Mouse (Mus musculus) ES-E14 (cell line): Measurements from ENCODE around the gene Ptgds. TPM values are rescaled to one million over a fixed set of nuclear protein-coding genes. Genes with fewer than 3 reads are reported as not detected.
A peak's percentile ranks its signal among the peaks of the same experiment; 100 is the strongest.

Source experiments
- DNase-seq: peaks from one replicate; pipeline ENCODE4 v3.0.0-alpha.2; 2013; ENCODE audit warnings: low read depth, low spot score
- H3K27ac ChIP-seq: 2 replicates; pipeline ENCODE4 v1.5.1; 2012; ENCODE audit warnings: low read depth, mild to moderate bottlenecking, low read length, moderate library complexity, mixed read lengths; ENCODE audit not compliant: poor library complexity, insufficient read depth, severe bottlenecking
- H3K36me3 ChIP-seq: 2 replicates; pipeline ENCODE4 v1.6.1; 2012; ENCODE audit warnings: mild to moderate bottlenecking, low read length, moderate library complexity, mixed read lengths; ENCODE audit not compliant: control insufficient read depth, poor library complexity, insufficient read depth, severe bottlenecking
- H3K4me1 ChIP-seq, 2 experiments: fragments of 150-350 bp in 1 of 2; sonication (generic) in 1 of 2; 2 replicates each; pipeline ENCODE4 v1.6.1; 2012; ENCODE audit warnings: low read length in 2 of 2, mild to moderate bottlenecking in 1 of 2, mixed read lengths in 1 of 2; ENCODE audit not compliant: control insufficient read depth in 2 of 2, insufficient read depth in 2 of 2, poor library complexity in 1 of 2
- H3K4me3 ChIP-seq, 2 experiments: fragments of 150-350 bp in 1 of 2; sonication (generic) in 1 of 2; 2 replicates each; pipeline ENCODE4 v1.5.1; 2012; ENCODE audit warnings: low read length in 2 of 2, low read depth in 1 of 2, mild to moderate bottlenecking in 1 of 2, mixed read lengths in 1 of 2; ENCODE audit not compliant: insufficient read depth in 1 of 2, poor library complexity in 1 of 2, severe bottlenecking in 1 of 2
- H3K9ac ChIP-seq: 2 replicates; pipeline ENCODE4 v1.6.1; 2012; ENCODE audit warnings: low read depth, mild to moderate bottlenecking, low read length, mixed read lengths; ENCODE audit not compliant: poor library complexity, insufficient read depth, severe bottlenecking
- H3K9me3 ChIP-seq: fragments of 150-350 bp; sonication (generic); 2 replicates; pipeline ENCODE4 v1.6.1; 2012; ENCODE audit warnings: low read depth, mild to moderate bottlenecking, low read length; ENCODE audit not compliant: control insufficient read depth, insufficient read depth
- CHD2 ChIP-seq: IDR thresholded peaks from 2 replicates; pipeline ENCODE4 v1.6.1; 2014; ENCODE audit warnings: mild to moderate bottlenecking, low read depth, low read length, inconsistent platforms
- HCFC1 ChIP-seq: IDR thresholded peaks from 2 replicates; pipeline ENCODE4 v1.6.1; 2012; ENCODE audit warnings: low read length, inconsistent platforms, borderline replicate concordance; ENCODE audit not compliant: insufficient read depth
- MAFK ChIP-seq: IDR thresholded peaks from 2 replicates; pipeline ENCODE4 v1.6.1; 2014; ENCODE audit warnings: mild to moderate bottlenecking, low read depth, low read length, inconsistent platforms; ENCODE audit not compliant: insufficient read depth
- ZC3H11A ChIP-seq: IDR thresholded peaks from 2 replicates; pipeline ENCODE4 v1.6.1; 2012; ENCODE audit warnings: low read depth, mild to moderate bottlenecking, inconsistent platforms, low read length, borderline replicate concordance
- ZNF384 ChIP-seq: IDR thresholded peaks from 2 replicates; pipeline ENCODE4 v1.6.1; 2012; ENCODE audit warnings: low read depth, low read length, inconsistent platforms
- in situ Hi-C, 2 experiments: fragments of 600-800 bp; cut with MboI; formaldehyde crosslinking; loops; one replicate each; pipeline ENCODE4 v1.15.1; 2025; ENCODE audit warnings: low sequenced_read_pairs in 2 of 2, inconsistent platforms in 1 of 2; ENCODE audit not compliant: unreplicated experiment in 2 of 2
- total RNA-seq: library from RNA; depleted of rRNA; stranded (reverse); fragments of 300-350 nt; gene quantifications from 2 replicates; pipeline ENCODE4 v1.2.3, GENCODE M21; 2012

Gene Ptgds
- total RNA-seq, 1 experiment = 0.98 TPM

GRCm38 (mm10) chr2:25504538-25504937, 34.7 kb upstream of the Ptgds start:
- no peaks in the 10 kb centered on the region for H3K9me3 ChIP-seq
- peaks cover 11% of the 10 kb centered on the region; the same call in 1 of the 2 replicates for H3K36me3 ChIP-seq
- TF ChIP-seq CHD2 = no peak
- no peak for TF ChIP-seq HCFC1
- no peak for TF ChIP-seq ZC3H11A
- TF ChIP-seq MAFK = no peak
- no peak for TF ChIP-seq ZNF384
- no peak overlapping the region for H3K9ac ChIP-seq
- H3K4me1 ChIP-seq = peaks cover 0 to 9% of the 10 kb centered on the region in 2 experiments; a peak in 1 of 4 replicates
- in situ Hi-C loops = no loop called here
- DNase-seq = no peak
- H3K4me3 ChIP-seq = no peak overlapping the region
- no peak overlapping the region for H3K27ac ChIP-seq

GRCm38 (mm10) chr2:25502726-25503125, 32.9 kb upstream of the Ptgds start:
- DNase-seq = no peak
- peaks cover 0 to 12% of the 10 kb centered on the region in 2 experiments; a peak in 1 of 4 replicates for H3K4me1 ChIP-seq
- no peak overlapping the region for H3K9ac ChIP-seq
- no peak overlapping the region for H3K4me3 ChIP-seq
- no peaks in the 10 kb centered on the region for H3K9me3 ChIP-seq
- no peak overlapping the region for H3K27ac ChIP-seq
- in situ Hi-C loops = no loop called here
- no peak for TF ChIP-seq HCFC1
- TF ChIP-seq ZC3H11A = no peak
- no peak for TF ChIP-seq ZNF384
- no peak for TF ChIP-seq CHD2
- TF ChIP-seq MAFK = no peak
- H3K36me3 ChIP-seq = peaks cover 11% of the 10 kb centered on the region; the same call in 1 of the 2 replicates

- H3K27ac ChIP-seq = no peak within 1 kb of the TSS
- peak within 1 kb of the TSS; percentile 92 for H3K9ac ChIP-seq
- DNase-seq = no peak
- TF ChIP-seq HCFC1 (no peak), ZNF384 (no peak), ZC3H11A (no peak), CHD2 (no peak), MAFK (no peak)
- peaks cover 0 to 15% of the 10 kb centered on the region in 2 experiments; a peak in 1 of 4 replicates for H3K4me1 ChIP-seq
- H3K9me3 ChIP-seq = no peaks in the 10 kb centered on the region
- peak within 1 kb of the TSS; percentile 82 to 95 for H3K4me3 ChIP-seq
- H3K36me3 ChIP-seq = peaks cover 11% of the 10 kb centered on the region; the same call in 1 of the 2 replicates
- in situ Hi-C loops = no loop called here
Observed at GRCm38 (mm10) chr2:25501593-25502486, 32.0 kb upstream of the Ptgds start, which contains the start of gene C8g. Gene C8g (minus strand): TSS chr2:25501719.

GRCm38 (mm10) chr2:25500576-25501405, 30.9 kb upstream of the Ptgds start, which contains the start of gene Fbxw5:
Gene Fbxw5 (plus strand): TSS chr2:25500750.
- in situ Hi-C loops = no loop called here
- no peak within 1 kb of the TSS for H3K27ac ChIP-seq
- peak; percentile 87 for DNase-seq

More at GRCm38 (mm10) chr2:25500576-25501405, 30.9 kb upstream of the Ptgds start, which contains the start of gene Fbxw5:
- TF ChIP-seq MAFK (no peak), ZNF384 (no peak), HCFC1 (peak; percentile 65; the same call in 1 of the 2 replicates)
- Histone ChIP-seq H3K36me3 (peaks cover 11% of the 10 kb centered on the region; the same call in 1 of the 2 replicates), H3K9me3 (no peaks in the 10 kb centered on the region), H3K9ac (peak within 1 kb of the TSS; percentile 92), H3K4me1 (peaks cover 0 to 15% of the 10 kb centered on the region in 2 experiments; a peak in 1 of 4 replicates), H3K4me3 (peak within 1 kb of the TSS; percentile 82 to 95)
